Mouse (Mus musculus) erythroblast, embryonic 14.5 days (primary cell): ENCODE data around the gene Frmd5.

ENCODE experiments used
- GATA1 ChIP-seq: IDR thresholded peaks from 2 replicates; pipeline ENCODE4 v1.6.1; 2012; ENCODE audit warnings: low read length, inconsistent platforms, mixed read lengths
- TAL1 ChIP-seq: IDR thresholded peaks from 3 replicates; pipeline ENCODE4 v1.6.1; 2012; ENCODE audit warnings: low read length, inconsistent platforms, mixed read lengths

DNA sequence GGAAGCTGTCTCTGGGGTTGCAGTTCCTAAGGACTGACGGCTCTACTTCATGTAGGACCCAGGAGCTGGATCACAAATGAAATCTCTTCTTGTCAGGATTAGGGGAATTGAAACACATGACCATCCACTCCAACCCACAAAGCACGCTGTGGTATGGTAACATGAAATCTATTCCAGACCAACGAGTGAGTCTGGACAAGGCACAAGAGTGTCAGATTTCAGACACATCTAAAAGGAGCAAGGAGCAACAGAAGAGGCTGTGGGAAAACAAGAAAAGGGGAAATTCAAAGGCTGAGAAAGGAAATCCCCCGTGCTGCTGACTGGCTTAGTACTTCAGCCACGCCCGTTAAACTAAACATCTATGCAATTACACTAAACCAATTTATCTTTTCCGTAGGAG, 19.6 kb downstream of the Frmd5 start:
- TF ChIP-seq GATA1 (no peak), TAL1 (no peak)
